Mouse (Mus musculus): ENCODE results near the gene Magi2.

GRCm38 (mm10) chr5:20574816-20575215 is 1348.0 kb downstream of the Magi2 start:
- TF ChIP-seq POLR2A (IDR thresholded peaks at IDR 0.05; ENCODE audit: extremely low read depth, insufficient read depth, low read length): no peak
- TF ChIP-seq CTCF (IDR thresholded peaks at IDR 0.05; ENCODE audit: extremely low read depth, insufficient read depth, low read length): no peak
